Mouse (Mus musculus): ENCODE data around the gene Prlr. TPM values are rescaled to one million over a fixed set of nuclear protein-coding genes. Genes with fewer than 3 reads are reported as not detected.

The Prlr gene
- total and polyA plus RNA-seq, 3 experiments: not detected

GRCm38 (mm10) chr15:10252526-10252925, 75.5 kb downstream of the Prlr start:
- H3K36me3 ChIP-seq (ENCODE audit: control insufficient read depth in 1 of 2, insufficient read depth in 2 of 2, low read length in 2 of 2): no peaks in the 10 kb centered on the region
- no peak overlapping the region for H3K4me3 ChIP-seq (ENCODE audit: control insufficient read depth in 1 of 2, insufficient read depth in 1 of 2, low read depth in 2 of 2, low read length in 2 of 2)
- TF ChIP-seq TAL1 (IDR thresholded peaks at IDR 0.05; ENCODE audit: low read length) (no peak), HCFC1 (IDR thresholded peaks at IDR 0.05; ENCODE audit: low read depth, low read length) (no peak), BHLHE40 (IDR thresholded peaks at IDR 0.05; ENCODE audit: borderline replicate concordance, low read depth, low read length) (no peak), CHD1 (IDR thresholded peaks at IDR 0.05; ENCODE audit: low read depth, low read length) (no peak), ZNF384 (IDR thresholded peaks at IDR 0.05; ENCODE audit: low read depth, low read length) (no peak), CHD2 (IDR thresholded peaks at IDR 0.05; ENCODE audit: low read length) (no peak), ETS1 (IDR thresholded peaks at IDR 0.05; ENCODE audit: low read depth, low read length) (no peak), E2F4 (IDR thresholded peaks at IDR 0.05; ENCODE audit: borderline replicate concordance, low read depth, low read length) (no peak), POLR2A (IDR thresholded peaks at IDR 0.05; ENCODE audit: control insufficient read depth in 1 of 2, insufficient read depth in 1 of 2, low read depth in 1 of 2, low read length in 2 of 2, poor library complexity in 1 of 2) (no peak), MXI1 (IDR thresholded peaks at IDR 0.05; ENCODE audit: low read depth, low read length) (no peak), JUND (IDR thresholded peaks at IDR 0.05; ENCODE audit: low read depth, low read length) (no peak), SMC3 (IDR thresholded peaks at IDR 0.05; ENCODE audit: low read depth, low read length) (no peak), GABPA (IDR thresholded peaks at IDR 0.05; ENCODE audit: low read depth, low read length) (no peak), NRF1 (IDR thresholded peaks at IDR 0.05; ENCODE audit: insufficient read depth, low read depth, low read length, poor library complexity, severe bottlenecking) (no peak), RCOR1 (IDR thresholded peaks at IDR 0.05; ENCODE audit: low read depth, low read length) (no peak), MAX (IDR thresholded peaks at IDR 0.05; ENCODE audit: low read length) (no peak)
- no peak for DNase-seq (ENCODE audit: low read depth, low spot score)
- no peaks in the 10 kb centered on the region for H3K9me3 ChIP-seq (replicated peaks; ENCODE audit: insufficient read depth, low read length)
- no peaks in the 10 kb centered on the region for H3K79me2 ChIP-seq (ENCODE audit: control insufficient read depth, insufficient read depth, low read length, poor library complexity)
- H3K27ac ChIP-seq (ENCODE audit: control insufficient read depth, low read depth, low read length): no peak overlapping the region
- H3K9ac ChIP-seq (ENCODE audit: control insufficient read depth, low read depth, low read length, poor library complexity, severe bottlenecking): no peak overlapping the region
- no peaks in the 10 kb centered on the region for H3K4me1 ChIP-seq (ENCODE audit: control insufficient read depth in 1 of 2, insufficient read depth in 2 of 2, low read length in 2 of 2)
- no peaks in the 10 kb centered on the region for H3K27me3 ChIP-seq (ENCODE audit: control insufficient read depth in 1 of 2, insufficient read depth in 2 of 2, low read length in 2 of 2)

DNA sequence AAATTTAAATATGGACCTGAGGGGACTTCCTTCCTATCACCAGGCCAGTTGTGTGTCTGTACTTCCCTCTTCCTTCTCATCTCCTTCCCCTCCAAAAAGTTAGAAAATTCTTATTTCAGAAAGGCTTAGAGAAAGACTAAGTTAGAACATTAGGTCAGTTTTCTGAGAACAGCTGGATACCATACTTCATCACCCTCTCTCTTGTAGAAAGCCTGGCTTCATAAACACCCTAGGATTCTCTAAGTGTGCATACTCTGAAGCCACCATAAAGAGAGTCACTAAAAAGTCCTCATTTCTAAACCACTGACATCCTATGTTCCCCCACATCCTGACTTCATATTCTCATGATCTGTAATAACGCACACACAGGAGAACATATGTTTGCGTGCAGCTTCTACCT, 85.2 kb downstream of the Prlr start:
- DNase-seq (ENCODE audit: low read depth, low spot score): no peak
- Histone ChIP-seq H3K27me3 (ENCODE audit: control insufficient read depth in 1 of 2, insufficient read depth in 2 of 2, low read length in 2 of 2) (no peaks in the 10 kb centered on the region; a peak in 1 of 4 replicates), H3K27ac (ENCODE audit: control insufficient read depth, low read depth, low read length) (no peak overlapping the region), H3K4me1 (ENCODE audit: control insufficient read depth in 1 of 2, insufficient read depth in 2 of 2, low read length in 2 of 2) (no peaks in the 10 kb centered on the region), H3K36me3 (ENCODE audit: control insufficient read depth in 1 of 2, insufficient read depth in 2 of 2, low read length in 2 of 2) (no peaks in the 10 kb centered on the region), H3K9ac (ENCODE audit: control insufficient read depth, low read depth, low read length, poor library complexity, severe bottlenecking) (no peak overlapping the region), H3K79me2 (ENCODE audit: control insufficient read depth, insufficient read depth, low read length, poor library complexity) (no peaks in the 10 kb centered on the region), H3K9me3 (replicated peaks; ENCODE audit: insufficient read depth, low read length) (no peaks in the 10 kb centered on the region), H3K4me3 (ENCODE audit: control insufficient read depth in 1 of 2, insufficient read depth in 1 of 2, low read depth in 2 of 2, low read length in 2 of 2) (no peak overlapping the region)
- TF ChIP-seq KAT2A (conservative IDR thresholded peaks at IDR 0.05; ENCODE audit: low read depth, low read length) (no peak), JUND (IDR thresholded peaks at IDR 0.05; ENCODE audit: low read depth, low read length) (no peak), MEF2A (IDR thresholded peaks at IDR 0.05; ENCODE audit: extremely low read depth, insufficient replicate concordance, low read depth, low read length, poor library complexity, severe bottlenecking) (no peak), USF2 (IDR thresholded peaks at IDR 0.05; ENCODE audit: borderline replicate concordance in 1 of 2, insufficient read depth in 1 of 2, low read depth in 1 of 2, low read length in 2 of 2) (no peak), SMC3 (IDR thresholded peaks at IDR 0.05; ENCODE audit: low read depth, low read length) (no peak), POLR2A (IDR thresholded peaks at IDR 0.05; ENCODE audit: control insufficient read depth in 1 of 2, insufficient read depth in 1 of 2, low read depth in 1 of 2, low read length in 2 of 2, poor library complexity in 1 of 2) (no peak), MXI1 (IDR thresholded peaks at IDR 0.05; ENCODE audit: low read depth, low read length) (no peak), MAX (IDR thresholded peaks at IDR 0.05; ENCODE audit: low read length) (no peak), MAFK (IDR thresholded peaks at IDR 0.05; ENCODE audit: borderline replicate concordance, low read depth, low read length) (no peak), USF1 (IDR thresholded peaks at IDR 0.05; ENCODE audit: low read depth, low read length) (no peak), TCF12 (IDR thresholded peaks at IDR 0.05; ENCODE audit: low read depth, low read length) (no peak), POLR2AphosphoS5 (IDR thresholded peaks at IDR 0.05; ENCODE audit: borderline replicate concordance, low read depth, low read length) (no peak), GATA1 (IDR thresholded peaks at IDR 0.05; ENCODE audit: low read depth, low read length) (no peak), ZNF384 (IDR thresholded peaks at IDR 0.05; ENCODE audit: low read depth, low read length) (no peak)

Data from MEL (cell line).